ENCODE assay signal across 30 mouse cellular contexts in the genomic region with DNA sequence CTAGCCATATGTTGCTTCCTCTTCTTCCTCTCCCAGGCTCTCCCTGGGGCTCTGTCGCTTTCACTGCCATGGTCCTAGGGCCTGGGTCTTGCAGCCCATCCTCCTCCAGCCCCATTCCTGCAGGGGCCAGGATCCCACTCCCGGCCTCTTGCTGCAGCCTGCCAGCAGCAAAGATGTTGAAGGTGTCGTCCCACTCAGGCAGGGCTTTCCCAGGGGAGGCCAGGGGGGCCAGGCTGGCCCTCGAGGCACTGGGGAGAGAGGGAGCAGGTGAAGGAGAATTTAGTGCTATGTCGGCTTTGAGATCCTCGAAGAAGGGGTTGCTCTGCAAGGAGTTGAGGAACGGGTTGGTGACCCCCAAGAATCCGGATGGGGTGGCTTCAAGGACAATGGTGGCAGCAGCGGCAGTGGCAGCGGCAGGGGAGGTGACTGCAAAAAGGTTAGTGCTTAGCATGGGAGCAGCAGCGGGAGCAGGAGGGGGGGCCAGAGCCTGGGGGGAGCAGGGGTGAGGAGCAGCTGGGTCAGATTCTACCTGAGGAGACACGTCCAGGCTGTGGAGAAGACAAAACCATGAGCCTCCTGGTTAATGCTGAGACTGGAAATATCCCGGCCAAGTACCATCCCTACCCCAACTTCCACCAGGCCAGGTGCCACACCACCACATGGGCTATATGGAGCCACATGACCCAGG.
"Had no signal": no experiment of that assay in that cellular context is flagged by ENCODE, and none has a peak within 500 bp of the region (broad histone marks: within the 10 kb centered on the region; RNA-seq: fewer than 3 reads in every experiment).

No protein-coding gene starts in this region.

- H3K27me3 ChIP-seq: heart, embryonic 13.5 days; heart, embryonic 15.5 days; hindbrain, embryonic 15.5 days; intestine, embryonic 15.5 days; kidney, embryonic 15.5 days had no signal

- H3K9me3 ChIP-seq: heart, embryonic 10.5 days; heart, embryonic 12.5 days; heart, embryonic 13.5 days; heart, embryonic 15.5 days; hindbrain, embryonic 10.5 days; hindbrain, embryonic 12.5 days; hindbrain, embryonic 13.5 days; hindbrain, embryonic 15.5 days; intestine, embryonic 15.5 days; kidney, embryonic 15.5 days had no signal

- H3K4me1 ChIP-seq: heart, embryonic 10.5 days; hindbrain, embryonic 12.5 days; hindbrain, embryonic 13.5 days; hindbrain, embryonic 15.5 days; intestine, embryonic 15.5 days; kidney, embryonic 15.5 days had no signal

- H3K36me3 ChIP-seq: hindbrain, embryonic 10.5 days had no signal

- H3K27ac ChIP-seq: heart, embryonic 10.5 days; heart, embryonic 13.5 days; heart, embryonic 15.5 days; hindbrain, embryonic 10.5 days; hindbrain, embryonic 12.5 days; hindbrain, embryonic 13.5 days; hindbrain, embryonic 14.5 days; hindbrain, embryonic 15.5 days; hindbrain, postnatal 0 days; intestine, embryonic 15.5 days; kidney, embryonic 15.5 days; kidney, postnatal 0 days; layer of hippocampus, adult 2 months had no signal

- DNase-seq: heart, postnatal 10 days; heart, postnatal 14 days; heart, postnatal 36 days; heart, postnatal 4 days; kidney, adult 11 months; kidney, adult 18-20 months; kidney, adult 2 months; kidney, adult 8-10 months; kidney, adult 9 months; kidney, postnatal 10 days; kidney, postnatal 14 days; kidney, postnatal 25 days; kidney, postnatal 36 days; kidney, postnatal 4 days; layer of hippocampus, adult 9-11 months; layer of hippocampus, postnatal 36 days had no signal

- H3K4me3 ChIP-seq: heart, embryonic 10.5 days; heart, embryonic 12.5 days; heart, embryonic 13.5 days; heart, embryonic 15.5 days; hindbrain, embryonic 10.5 days; hindbrain, embryonic 12.5 days; hindbrain, embryonic 13.5 days; hindbrain, embryonic 15.5 days; intestine, embryonic 15.5 days; kidney, embryonic 15.5 days; layer of hippocampus, adult 2 months had no signal
